In genomic region chr5:120693931-120694694, GRCm38 (mm10) we compare ENCODE assay signal across 9 mouse cellular contexts. TPM values are rescaled to one million over a fixed set of nuclear protein-coding genes. Genes with fewer than 3 reads are reported as not detected.
A peak's percentile ranks its signal among the peaks of the same experiment; 100 is the strongest.
DNase-seq lines count a peak whose midpoint lies in the region; ATAC-seq and TF ChIP-seq lines count a peak whose summit lies in the region.
"Had no signal": no experiment of that assay in that cellular context is flagged by ENCODE, and none has a peak within 500 bp of the region (broad histone marks: within the 10 kb centered on the region; RNA-seq: fewer than 3 reads in every experiment).

No protein-coding gene starts in this region.

- peak overlapping the region; percentile 48 for H3K4me2 ChIP-seq in heart, embryonic 15.5 days
- peak overlapping the region; percentile 40 for H3K4me2 ChIP-seq in neural tube, embryonic 12.5 days (replicated peaks)
- no peak overlapping the region for H3K4me2 ChIP-seq in neural tube, embryonic 15.5 days
- H3K4me2 ChIP-seq in hindbrain, embryonic 13.5 days: peak overlapping the region; percentile 26; the same call in 1 of the 2 replicates

- no peaks in the 10 kb centered on the region for H3K9me3 ChIP-seq in heart, embryonic 15.5 days (replicated peaks)
- H3K9me3 ChIP-seq in neural tube, embryonic 12.5 days: no peaks in the 10 kb centered on the region
- no peaks in the 10 kb centered on the region for H3K9me3 ChIP-seq in neural tube, embryonic 15.5 days (replicated peaks)
- H3K9me3 ChIP-seq in hindbrain, embryonic 13.5 days: no peaks in the 10 kb centered on the region

- peak; percentile 38 for TF ChIP-seq POLR2A in spleen, adult 2 months (IDR thresholded peaks at IDR 0.05; ENCODE audit: low read depth, low read length)

- no peak overlapping the region for H3K27ac ChIP-seq in heart, embryonic 15.5 days
- H3K27ac ChIP-seq in neural tube, embryonic 12.5 days: no peak overlapping the region
- no peak overlapping the region for H3K27ac ChIP-seq in neural tube, embryonic 15.5 days (replicated peaks)
- H3K27ac ChIP-seq in hindbrain, embryonic 13.5 days: no peak overlapping the region
- peak overlapping the region; percentile 80 for H3K27ac ChIP-seq in spleen, adult 2 months (ENCODE audit: insufficient read depth, low read length)

- TF ChIP-seq CTCF in spleen, adult 2 months (IDR thresholded peaks at IDR 0.05; ENCODE audit: extremely low read depth, insufficient read depth, insufficient read length, insufficient replicate concordance): no peak

- peak overlapping the region; percentile 29 for H3K4me3 ChIP-seq in heart, embryonic 15.5 days
- H3K4me3 ChIP-seq in neural tube, embryonic 12.5 days: peak overlapping the region; percentile 15; the same call in 1 of the 2 replicates
- no peak overlapping the region; the same call in 1 of the 2 replicates for H3K4me3 ChIP-seq in neural tube, embryonic 15.5 days (replicated peaks)
- H3K4me3 ChIP-seq in hindbrain, embryonic 13.5 days: peak overlapping the region; percentile 8; the same call in 1 of the 2 replicates
- peak overlapping the region; percentile 46 for H3K4me3 ChIP-seq in spleen, adult 2 months (ENCODE audit: extremely low read depth, insufficient read depth, insufficient read length)

- no peak overlapping the region for H3K9ac ChIP-seq in heart, embryonic 15.5 days
- H3K9ac ChIP-seq in neural tube, embryonic 12.5 days: no peak overlapping the region
- no peak overlapping the region for H3K9ac ChIP-seq in neural tube, embryonic 15.5 days (replicated peaks)
- H3K9ac ChIP-seq in hindbrain, embryonic 13.5 days: peak overlapping the region; percentile 43; the same call in 1 of the 2 replicates

- 12% methylated on average over 38 of the region's 38 CpGs for WGBS in heart, embryonic 15.5 days
- 12% methylated on average over 38 of the region's 38 CpGs for WGBS in neural tube, embryonic 12.5 days
- 16% methylated on average over 38 of the region's 38 CpGs for WGBS in neural tube, embryonic 15.5 days
- WGBS in hindbrain, embryonic 13.5 days: 12% methylated on average over 38 of the region's 38 CpGs
- 13% methylated on average over 38 of the region's 38 CpGs for WGBS in spleen, adult 2 months

- peaks cover 8% of the 10 kb centered on the region for H3K4me1 ChIP-seq in heart, embryonic 15.5 days (replicated peaks)
- H3K4me1 ChIP-seq in neural tube, embryonic 12.5 days: peaks cover 28% of the 10 kb centered on the region
- H3K4me1 ChIP-seq in neural tube, embryonic 15.5 days: peaks cover 38% of the 10 kb centered on the region
- H3K4me1 ChIP-seq in hindbrain, embryonic 13.5 days (replicated peaks): peaks cover 42% of the 10 kb centered on the region
- H3K4me1 ChIP-seq in spleen, adult 2 months (ENCODE audit: control insufficient read depth, insufficient read depth, insufficient read length): peaks cover 49% of the 10 kb centered on the region; the same call in 1 of the 2 replicates

- no peak for DNase-seq in heart, adult 9 months (ENCODE audit: low spot score in 2 of 2)
- peak; percentile 80 to 90 for DNase-seq in spleen, adult 2 months (ENCODE audit: low read depth in 1 of 2, low spot score in 2 of 2)
- DNase-seq in cerebellum, adult 8-10 months: no peak
- no peak for DNase-seq in frontal cortex, adult 2 months (ENCODE audit: extremely low spot score in 1 of 2, low spot score in 1 of 2)
- DNase-seq: layer of hippocampus, adult 9-11 months had no signal

- ATAC-seq in heart, embryonic 15.5 days (replicated peaks; ENCODE audit: insufficient number of reproducible peaks, insufficient read depth, low FRiP score, low read depth): no peak
- ATAC-seq in neural tube, embryonic 12.5 days (ENCODE audit: low FRiP score, low read depth): no peak
- ATAC-seq in neural tube, embryonic 15.5 days (ENCODE audit: low FRiP score): no peak
- ATAC-seq in hindbrain, embryonic 13.5 days (ENCODE audit: low FRiP score): no peak

- H3K36me3 ChIP-seq in heart, embryonic 15.5 days: no peaks in the 10 kb centered on the region
- H3K36me3 ChIP-seq in neural tube, embryonic 12.5 days: peaks cover 11% of the 10 kb centered on the region; the same call in 1 of the 2 replicates
- peaks cover 38% of the 10 kb centered on the region for H3K36me3 ChIP-seq in neural tube, embryonic 15.5 days
- peaks cover 46% of the 10 kb centered on the region for H3K36me3 ChIP-seq in hindbrain, embryonic 13.5 days
- peaks cover 5% of the 10 kb centered on the region; the same call in 1 of the 2 replicates for H3K36me3 ChIP-seq in spleen, adult 2 months (ENCODE audit: control insufficient read depth, insufficient read depth, low read length)

- peaks cover 88% of the 10 kb centered on the region for H3K27me3 ChIP-seq in heart, embryonic 15.5 days
- peaks cover 74% of the 10 kb centered on the region for H3K27me3 ChIP-seq in neural tube, embryonic 12.5 days (replicated peaks)
- peaks cover 35% of the 10 kb centered on the region for H3K27me3 ChIP-seq in neural tube, embryonic 15.5 days (replicated peaks)
- H3K27me3 ChIP-seq in hindbrain, embryonic 13.5 days: peaks cover 75% of the 10 kb centered on the region
- no peaks in the 10 kb centered on the region for H3K27me3 ChIP-seq in spleen, adult 2 months (ENCODE audit: control insufficient read depth, insufficient read depth, low read length)

RNA-seq across cellular contexts. Expression of gene Dtx1, which starts 17.6 kb away (rescaled TPM):
- 1.9 and 12.3 TPM in 2 replicates for polyA plus RNA-seq in heart, embryonic 15.5 days (2015; fragmentation: Nextera tagmentation; extraction: Ambion mirVana)
- polyA plus RNA-seq in neural tube, embryonic 12.5 days (2016; fragmentation: Nextera tagmentation; extraction: Ambion mirVana): 27.0 and 29.1 TPM in 2 replicates
- polyA plus RNA-seq in neural tube, embryonic 15.5 days (2015; fragmentation: Nextera tagmentation; extraction: Ambion mirVana): 59.9 and 61.1 TPM in 2 replicates
- 34.5 and 34.8 TPM in 2 replicates for polyA plus RNA-seq in hindbrain, embryonic 13.5 days (2015; fragmentation: Nextera tagmentation; extraction: Ambion mirVana)
- 264 and 351 TPM in 2 replicates for polyA plus RNA-seq in spleen, adult 2 months (2012; rRNA removed)
- polyA plus RNA-seq in frontal cortex, adult 2 months (2012; rRNA removed): 93.3 and 99.3 TPM in 2 replicates

RNA-seq across cellular contexts. Expression of gene Rasal1, which starts 45.5 kb away (rescaled TPM):
- polyA plus RNA-seq in heart, embryonic 15.5 days (2015; fragmentation: Nextera tagmentation; extraction: Ambion mirVana): 0.25 and 0.55 TPM in 2 replicates
- 0.15 and 0.33 TPM in 2 replicates for polyA plus RNA-seq in neural tube, embryonic 12.5 days (2016; fragmentation: Nextera tagmentation; extraction: Ambion mirVana)
- 0.24 and 0.93 TPM in 2 replicates for polyA plus RNA-seq in neural tube, embryonic 15.5 days (2015; fragmentation: Nextera tagmentation; extraction: Ambion mirVana)
- polyA plus RNA-seq in hindbrain, embryonic 13.5 days (2015; fragmentation: Nextera tagmentation; extraction: Ambion mirVana): 0.14 TPM in 2 replicates
- polyA plus RNA-seq in spleen, adult 2 months (2012; rRNA removed): 14.9 and 18.9 TPM in 2 replicates
- 63.8 and 71.7 TPM in 2 replicates for polyA plus RNA-seq in frontal cortex, adult 2 months (2012; rRNA removed)

RNA-seq across cellular contexts. Expression of gene Oas2, which starts 55.5 kb away (rescaled TPM):
- polyA plus RNA-seq in heart, embryonic 15.5 days (2015; fragmentation: Nextera tagmentation; extraction: Ambion mirVana): 0.30 and 0.68 TPM in 2 replicates
- polyA plus RNA-seq in neural tube, embryonic 12.5 days (2016; fragmentation: Nextera tagmentation; extraction: Ambion mirVana): 0.09 and 0.19 TPM in 2 replicates
- 0.20 and 0.46 TPM in 2 replicates for polyA plus RNA-seq in neural tube, embryonic 15.5 days (2015; fragmentation: Nextera tagmentation; extraction: Ambion mirVana)
- polyA plus RNA-seq in hindbrain, embryonic 13.5 days (2015; fragmentation: Nextera tagmentation; extraction: Ambion mirVana): 0.14 and 0.25 TPM in 2 replicates
- 7.2 and 9.0 TPM in 2 replicates for polyA plus RNA-seq in spleen, adult 2 months (2012; rRNA removed)
- 0.86 and 0.96 TPM in 2 replicates for polyA plus RNA-seq in frontal cortex, adult 2 months (2012; rRNA removed)

Comparison
In these comparisons a context has a peak if more than half of its experiments do, and no peak if none do; other contexts are left out.
1. DNase-seq: peak in spleen, adult 2 months (2 of 2); none in heart, adult 9 months (0 of 2), cerebellum, adult 8-10 months (single experiment) and frontal cortex, adult 2 months (0 of 2).